In genomic region chr3:115992588-115992987, GRCm38 (mm10) we compare ENCODE assay signal across 21 mouse cellular contexts. TPM values are rescaled to one million over a fixed set of nuclear protein-coding genes. Genes with fewer than 3 reads are reported as not detected.
DNase-seq lines count a peak whose midpoint lies in the region; ATAC-seq and TF ChIP-seq lines count a peak whose summit lies in the region.
"Had no signal": no experiment of that assay in that cellular context is flagged by ENCODE, and none has a peak within 500 bp of the region (broad histone marks: within the 10 kb centered on the region; RNA-seq: fewer than 3 reads in every experiment).

No protein-coding gene starts in this region.

- H3K4me2 ChIP-seq in liver, postnatal 0 days (ENCODE audit: low read depth, low read length) = no peak overlapping the region; the same call in 1 of the 2 replicates
- no peak overlapping the region for H3K4me2 ChIP-seq in liver, embryonic 12.5 days
- H3K4me2 ChIP-seq in intestine, embryonic 15.5 days (replicated peaks) = 0 out of 2 replicates have a peak overlapping the region, but pooled peaks have one; percentile 0
- peak overlapping the region; percentile 50 for H3K4me2 ChIP-seq in intestine, postnatal 0 days (replicated peaks; ENCODE audit: low read depth)
- H3K4me2 ChIP-seq in forebrain, postnatal 0 days (ENCODE audit: low read depth) = no peak overlapping the region
- H3K4me2 ChIP-seq: embryonic facial prominence, embryonic 13.5 days; embryonic facial prominence, embryonic 15.5 days; forebrain, embryonic 12.5 days had no signal

- no peak overlapping the region for H3K9ac ChIP-seq in liver, postnatal 0 days (replicated peaks)
- H3K9ac ChIP-seq in liver, embryonic 12.5 days = no peak overlapping the region
- H3K9ac ChIP-seq in intestine, embryonic 15.5 days = no peak overlapping the region
- H3K9ac ChIP-seq in intestine, postnatal 0 days (ENCODE audit: low read depth, low read length) = no peak overlapping the region
- H3K9ac ChIP-seq in forebrain, postnatal 0 days = no peak overlapping the region
- H3K9ac ChIP-seq: embryonic facial prominence, embryonic 13.5 days; embryonic facial prominence, embryonic 15.5 days; forebrain, embryonic 12.5 days had no signal

- peaks cover 9% of the 10 kb centered on the region for H3K36me3 ChIP-seq in liver, postnatal 0 days (replicated peaks; ENCODE audit: insufficient read depth, low read length)
- peaks cover 49% of the 10 kb centered on the region for H3K36me3 ChIP-seq in liver, embryonic 12.5 days
- 0 out of 2 replicates have a peak, but pooled peaks cover 7% of the 10 kb centered on the region for H3K36me3 ChIP-seq in intestine, embryonic 15.5 days
- H3K36me3 ChIP-seq in intestine, postnatal 0 days (ENCODE audit: control insufficient read depth, insufficient read depth) = peaks cover 21% of the 10 kb centered on the region
- H3K36me3 ChIP-seq in forebrain, postnatal 0 days (ENCODE audit: insufficient read depth) = peaks cover 10% of the 10 kb centered on the region

- DNase-seq in liver, postnatal 0 days = no peak
- no peak for DNase-seq in forebrain, postnatal 0 days
- DNase-seq in urinary bladder, postnatal 10 days (ENCODE audit: low spot score) = no peak
- DNase-seq: adrenal gland, postnatal 25 days; cerebellum, adult 11 months; cerebellum, adult 18-20 months; cerebellum, adult 8-10 months; cerebellum, adult 9-11 months; cerebellum, postnatal 14 days; cerebellum, postnatal 36 days had no signal

- H3K4me3 ChIP-seq in liver, postnatal 0 days (ENCODE audit: low read depth, low read length) = no peak overlapping the region
- no peak overlapping the region for H3K4me3 ChIP-seq in liver, embryonic 12.5 days
- H3K4me3 ChIP-seq in intestine, embryonic 15.5 days (replicated peaks) = no peak overlapping the region
- H3K4me3 ChIP-seq in intestine, postnatal 0 days (ENCODE audit: low read depth, low read length) = no peak overlapping the region
- no peak overlapping the region for H3K4me3 ChIP-seq in forebrain, postnatal 0 days (ENCODE audit: low read depth, low read length)
- H3K4me3 ChIP-seq: embryonic facial prominence, embryonic 13.5 days; embryonic facial prominence, embryonic 15.5 days; erythroblast, embryonic 14.5 days; forebrain, embryonic 10.5 days; forebrain, embryonic 12.5 days had no signal

- ATAC-seq in liver, postnatal 0 days = no peak
- no peak for ATAC-seq in liver, embryonic 12.5 days
- peak; percentile 75 for ATAC-seq in intestine, embryonic 15.5 days
- ATAC-seq in intestine, postnatal 0 days = peak; percentile 46; the same call in 1 of the 2 replicates
- no peak for ATAC-seq in forebrain, postnatal 0 days
- ATAC-seq: activated CD4-positive, CD25-positive, alpha-beta regulatory T cell, adult 4 months; forebrain, embryonic 14.5 days; forebrain, embryonic 16.5 days had no signal

- no peak for TF ChIP-seq EP300 in liver, postnatal 0 days (IDR thresholded peaks at IDR 0.05; ENCODE audit: low read depth)

- peaks cover 3% of the 10 kb centered on the region; the same call in 1 of the 2 replicates for H3K9me3 ChIP-seq in liver, postnatal 0 days (ENCODE audit: low read length)
- no peaks in the 10 kb centered on the region for H3K9me3 ChIP-seq in liver, embryonic 12.5 days (replicated peaks)
- H3K9me3 ChIP-seq in intestine, embryonic 15.5 days = no peaks in the 10 kb centered on the region
- no peaks in the 10 kb centered on the region for H3K9me3 ChIP-seq in intestine, postnatal 0 days (ENCODE audit: control insufficient read depth)
- H3K9me3 ChIP-seq in forebrain, postnatal 0 days (ENCODE audit: low read length) = no peaks in the 10 kb centered on the region
- H3K9me3 ChIP-seq: embryonic facial prominence, embryonic 13.5 days; embryonic facial prominence, embryonic 15.5 days; forebrain, embryonic 10.5 days; forebrain, embryonic 12.5 days had no signal

- no peaks in the 10 kb centered on the region for H3K27me3 ChIP-seq in liver, postnatal 0 days (ENCODE audit: insufficient read depth, low read length)
- no peaks in the 10 kb centered on the region for H3K27me3 ChIP-seq in liver, embryonic 12.5 days (replicated peaks)
- no peaks in the 10 kb centered on the region for H3K27me3 ChIP-seq in intestine, embryonic 15.5 days (replicated peaks)
- H3K27me3 ChIP-seq in intestine, postnatal 0 days (replicated peaks; ENCODE audit: control insufficient read depth, insufficient read depth, low read length) = no peaks in the 10 kb centered on the region
- H3K27me3 ChIP-seq in forebrain, postnatal 0 days (ENCODE audit: insufficient read depth, low read length) = no peaks in the 10 kb centered on the region
- H3K27me3 ChIP-seq: embryonic facial prominence, embryonic 13.5 days; embryonic facial prominence, embryonic 15.5 days; forebrain, embryonic 12.5 days had no signal

- H3K4me1 ChIP-seq in liver, postnatal 0 days (ENCODE audit: insufficient read depth) = 0 out of 2 replicates have a peak, but pooled peaks cover 5% of the 10 kb centered on the region
- no peaks in the 10 kb centered on the region for H3K4me1 ChIP-seq in liver, embryonic 12.5 days
- 0 out of 2 replicates have a peak, but pooled peaks cover 2% of the 10 kb centered on the region for H3K4me1 ChIP-seq in intestine, embryonic 15.5 days (replicated peaks)
- H3K4me1 ChIP-seq in intestine, postnatal 0 days (replicated peaks; ENCODE audit: control insufficient read depth, insufficient read depth, low read length) = no peaks in the 10 kb centered on the region
- no peaks in the 10 kb centered on the region for H3K4me1 ChIP-seq in forebrain, postnatal 0 days (ENCODE audit: insufficient read depth)
- H3K4me1 ChIP-seq: embryonic facial prominence, embryonic 13.5 days; forebrain, embryonic 12.5 days had no signal

- no peak for TF ChIP-seq CTCF in liver, postnatal 0 days (IDR thresholded peaks at IDR 0.05; ENCODE audit: low read depth)
- TF ChIP-seq CTCF in intestine, postnatal 0 days (IDR thresholded peaks at IDR 0.05; ENCODE audit: low read depth) = no peak
- no peak for TF ChIP-seq CTCF in forebrain, postnatal 0 days (IDR thresholded peaks at IDR 0.05; ENCODE audit: low read depth)

- WGBS in liver, postnatal 0 days (ENCODE audit: insufficient replicate concordance) = 63% methylated on average over 4 of the region's 4 CpGs
- WGBS in liver, embryonic 12.5 days (ENCODE audit: insufficient replicate concordance) = 71% methylated on average over 4 of the region's 4 CpGs
- WGBS in intestine, embryonic 15.5 days = 65% methylated on average over 4 of the region's 4 CpGs
- 51% methylated on average over 4 of the region's 4 CpGs for WGBS in intestine, postnatal 0 days
- WGBS in forebrain, postnatal 0 days = 85% methylated on average over 4 of the region's 4 CpGs

- H3K27ac ChIP-seq in liver, postnatal 0 days (ENCODE audit: low read depth) = peak overlapping the region; percentile 29; the same call in 1 of the 2 replicates
- H3K27ac ChIP-seq in liver, embryonic 12.5 days = no peak overlapping the region
- H3K27ac ChIP-seq in intestine, embryonic 15.5 days = 0 out of 2 replicates have a peak overlapping the region, but pooled peaks have one; percentile 6
- H3K27ac ChIP-seq in intestine, postnatal 0 days (ENCODE audit: low read depth, low read length) = peak overlapping the region; percentile 64; the same call in 1 of the 2 replicates
- no peak overlapping the region for H3K27ac ChIP-seq in forebrain, postnatal 0 days (ENCODE audit: low read depth, low read length)
- H3K27ac ChIP-seq: embryonic facial prominence, embryonic 13.5 days; embryonic facial prominence, embryonic 15.5 days; forebrain, embryonic 10.5 days; forebrain, embryonic 12.5 days had no signal

RNA-seq across cellular contexts. Expression of gene Slc30a7, which starts 14.6 kb away (rescaled TPM):
- 11.0 and 14.2 TPM in 2 replicates for polyA plus RNA-seq in liver, postnatal 0 days (2015; fragmentation: Nextera tagmentation; extraction: Ambion mirVana)
- polyA plus RNA-seq in liver, embryonic 12.5 days (2016; fragmentation: Nextera tagmentation; extraction: Ambion mirVana) = 13.4 and 14.2 TPM in 2 replicates
- polyA plus RNA-seq in intestine, embryonic 15.5 days (2015; fragmentation: Nextera tagmentation; extraction: Ambion mirVana) = 35.6 and 38.3 TPM in 2 replicates
- 34.6 and 36.9 TPM in 2 replicates for polyA plus RNA-seq in intestine, postnatal 0 days (2015; fragmentation: Nextera tagmentation; extraction: Ambion mirVana)
- total RNA-seq in forebrain, postnatal 0 days (2014; rRNA removed) = 21.1 and 39.1 TPM in 2 replicates
- 7.2 and 10.7 TPM in 2 replicates for polyA plus RNA-seq in forebrain, postnatal 0 days (2015; fragmentation: Nextera tagmentation; extraction: Ambion mirVana)

RNA-seq across cellular contexts. Expression of gene Extl2, which starts 14.7 kb away (rescaled TPM):
- 4.6 and 5.8 TPM in 2 replicates for polyA plus RNA-seq in liver, postnatal 0 days (2015; fragmentation: Nextera tagmentation; extraction: Ambion mirVana)
- polyA plus RNA-seq in liver, embryonic 12.5 days (2016; fragmentation: Nextera tagmentation; extraction: Ambion mirVana) = 6.3 and 7.2 TPM in 2 replicates
- polyA plus RNA-seq in intestine, embryonic 15.5 days (2015; fragmentation: Nextera tagmentation; extraction: Ambion mirVana) = 15.9 and 17.6 TPM in 2 replicates
- polyA plus RNA-seq in intestine, postnatal 0 days (2015; fragmentation: Nextera tagmentation; extraction: Ambion mirVana) = 10.2 and 11.0 TPM in 2 replicates
- total RNA-seq in forebrain, postnatal 0 days (2014; rRNA removed) = 38.3 and 40.3 TPM in 2 replicates
- 28.7 and 33.5 TPM in 2 replicates for polyA plus RNA-seq in forebrain, postnatal 0 days (2015; fragmentation: Nextera tagmentation; extraction: Ambion mirVana)
- polyA plus RNA-seq: erythroblast, embryonic 14.5 days had no signal

Comparison
In these comparisons a context has a peak if more than half of its experiments do, and no peak if none do; other contexts are left out.
1. H3K27ac ChIP-seq: peak in liver, postnatal 0 days (single experiment), intestine, embryonic 15.5 days (single experiment) and intestine, postnatal 0 days (single experiment); none in liver, embryonic 12.5 days (single experiment) and forebrain, postnatal 0 days (single experiment).
2. ATAC-seq: peak in intestine, embryonic 15.5 days (single experiment) and intestine, postnatal 0 days (single experiment); none in liver, postnatal 0 days (single experiment), liver, embryonic 12.5 days (single experiment) and forebrain, postnatal 0 days (single experiment).
3. H3K4me2 ChIP-seq: peak in intestine, embryonic 15.5 days (single experiment) and intestine, postnatal 0 days (single experiment); none in liver, postnatal 0 days (single experiment), liver, embryonic 12.5 days (single experiment) and forebrain, postnatal 0 days (single experiment).